Mouse (Mus musculus) small intestine, adult 2 months (tissue): ENCODE data around the gene Nudt17.

Experiments used
- CTCF ChIP-seq: fragments of 200-500 bp; IDR thresholded peaks from 2 replicates; pipeline ENCODE4 v1.5.1; 2012; ENCODE audit warnings: low read depth, mild to moderate bottlenecking, control low read depth, inconsistent platforms, low read length, moderate library complexity, mixed read lengths; ENCODE audit not compliant: insufficient replicate concordance, insufficient read length; ENCODE audit errors: extremely low read depth
- POLR2A ChIP-seq: fragments of 200-500 bp; IDR thresholded peaks from 2 replicates; pipeline ENCODE4 v1.6.1; 2012; ENCODE audit warnings: low read depth, mild to moderate bottlenecking, control low read depth, inconsistent platforms, low read length, moderate library complexity

GRCm38 (mm10) chr3:96669727-96670468 lies 38.5 kb downstream of the Nudt17 start, which contains the start of gene Ankrd35:
- no peak for TF ChIP-seq POLR2A
- no peak for TF ChIP-seq CTCF
